Mouse (Mus musculus): ENCODE data around the gene Iqgap2. TPM values are rescaled to one million over a fixed set of nuclear protein-coding genes. Genes with fewer than 3 reads are reported as not detected.

Iqgap2 gene
- total and polyA plus RNA-seq, 3 experiments = 0.08 to 0.14 (median 0.11) TPM

DNA sequence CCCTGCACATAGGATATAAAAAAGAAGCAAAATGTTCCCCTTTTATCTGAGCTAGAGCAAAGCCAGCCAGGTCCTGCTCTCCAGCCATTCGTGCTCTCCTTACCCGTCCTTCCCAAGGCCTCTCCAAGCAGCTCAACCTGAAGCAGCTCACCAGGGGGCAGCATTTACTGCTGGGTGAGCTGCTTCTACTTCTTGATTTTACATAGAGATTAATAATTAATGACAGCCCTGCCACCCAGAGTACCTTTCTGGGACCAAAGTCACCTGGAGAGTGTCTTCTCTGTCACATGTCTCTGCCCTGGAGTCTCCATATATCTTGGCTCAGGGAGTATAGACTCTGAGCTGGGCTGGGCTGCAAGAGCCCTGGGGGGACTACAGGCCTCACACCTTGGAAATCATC, 114.5 kb downstream of the Iqgap2 start (continued):
- peak; percentile 57 for TF ChIP-seq RAD21 (IDR thresholded peaks at IDR 0.05; ENCODE audit: low read depth, low read length)

DNA sequence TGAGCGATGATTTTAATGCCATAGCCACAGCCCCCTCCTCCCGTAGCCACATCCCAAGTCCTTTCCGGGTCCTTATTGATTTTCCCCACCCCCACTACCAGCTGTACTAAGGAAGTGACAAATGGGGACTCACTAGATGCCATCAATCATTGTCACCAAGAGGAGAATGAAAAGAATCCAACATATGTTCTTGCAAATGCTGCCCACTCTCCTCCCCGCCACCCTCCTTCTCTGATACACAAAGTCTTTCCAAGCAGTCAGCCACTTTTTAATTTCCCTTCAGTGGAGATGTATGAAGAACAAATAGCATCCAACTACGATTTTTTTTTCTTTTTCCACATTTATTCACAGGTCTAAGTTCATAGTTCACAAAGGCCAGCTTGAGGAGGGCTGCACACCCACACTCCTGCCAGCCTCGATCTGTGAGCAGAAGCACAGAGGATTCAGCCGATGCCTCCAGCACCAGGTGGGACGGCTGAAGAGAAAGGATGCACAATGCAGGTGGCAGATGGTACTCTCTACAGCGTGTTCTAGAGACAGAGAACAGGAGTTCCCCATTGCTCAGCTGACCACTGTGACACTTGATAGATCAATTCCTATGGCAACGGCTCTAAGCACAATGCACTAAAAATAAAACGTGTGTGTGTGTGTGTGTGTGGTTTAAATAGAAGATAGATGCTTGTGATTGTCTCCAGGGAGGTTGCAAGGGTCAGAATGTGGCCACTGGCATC, 116.6 kb downstream of the Iqgap2 start:
- TF ChIP-seq SMC3 (IDR thresholded peaks at IDR 0.05; ENCODE audit: low read depth, low read length) = no peak
- TF ChIP-seq MYC (IDR thresholded peaks at IDR 0.05; ENCODE audit: low read depth, low read length) = no peak
- no peak for TF ChIP-seq UBTF (IDR thresholded peaks at IDR 0.05; ENCODE audit: low read depth, low read length)
- no peak for TF ChIP-seq MXI1 (IDR thresholded peaks at IDR 0.05; ENCODE audit: low read depth, low read length)
- dilution Hi-C loops (cut with MboI; ENCODE audit: extremely low pct_ligation_motif_present, extremely low pct_unique_long_range_greater_than_20kb, low sequenced_read_pairs) (no loop called here), in situ Hi-C loops (cut with MboI; ENCODE audit: low pct_ligation_motif_present, low pct_unique_long_range_greater_than_20kb, low sequenced_read_pairs) (no loop called here)

GRCm38 (mm10) chr13:95765017-95765416, 126.7 kb downstream of the Iqgap2 start:
- TF ChIP-seq KAT2A (IDR thresholded peaks at IDR 0.05; ENCODE audit: insufficient replicate concordance, low read length) (no peak), GABPA (IDR thresholded peaks at IDR 0.05; ENCODE audit: insufficient replicate concordance, low read depth, low read length) (no peak), MAFK (IDR thresholded peaks at IDR 0.05; ENCODE audit: insufficient replicate concordance, low read length) (no peak), IRF4 (IDR thresholded peaks at IDR 0.05; ENCODE audit: low read depth, low read length) (no peak), UBTF (IDR thresholded peaks at IDR 0.05; ENCODE audit: low read depth, low read length) (no peak), TCF12 (IDR thresholded peaks at IDR 0.05; ENCODE audit: low read depth, low read length) (no peak), MAX (IDR thresholded peaks at IDR 0.05; ENCODE audit: low read length) (no peak), CHD1 (IDR thresholded peaks at IDR 0.05; ENCODE audit: low read depth, low read length) (no peak)
- no peak overlapping the region for H3K4me3 ChIP-seq (replicated peaks in 1 of 3; ENCODE audit: low read depth in 2 of 3, low read length in 2 of 3, poor library complexity in 1 of 3)
- no peaks in the 10 kb centered on the region for H3K27me3 ChIP-seq (replicated peaks)
- no peaks in the 10 kb centered on the region for H3K4me1 ChIP-seq (ENCODE audit: control insufficient read depth in 1 of 2, insufficient read depth in 2 of 2)
- H3K27ac ChIP-seq (ENCODE audit: insufficient read depth, low read depth) = no peak overlapping the region
- no peaks in the 10 kb centered on the region for H3K36me3 ChIP-seq (replicated peaks in 1 of 2; ENCODE audit: control insufficient read depth in 1 of 2, insufficient read depth in 1 of 2, low read length in 1 of 2)
- dilution Hi-C loops (cut with MboI; ENCODE audit: extremely low pct_ligation_motif_present, extremely low pct_unique_long_range_greater_than_20kb, low sequenced_read_pairs) = no loop called here
- H3K9ac ChIP-seq (ENCODE audit: insufficient read depth, low read depth) = no peak overlapping the region
- no peaks in the 10 kb centered on the region for H3K79me2 ChIP-seq (replicated peaks; ENCODE audit: control insufficient read depth, extremely low read depth, insufficient read depth, poor library complexity, severe bottlenecking)
- H3K9me3 ChIP-seq (replicated peaks; ENCODE audit: low read length) = no peaks in the 10 kb centered on the region
- H3K4me2 ChIP-seq (ENCODE audit: insufficient read depth, low read depth, poor library complexity, severe bottlenecking) = no peak overlapping the region
- no peak for DNase-seq (ENCODE audit: extremely low read depth)
- in situ Hi-C loops (cut with MboI; ENCODE audit: low pct_ligation_motif_present, low pct_unique_long_range_greater_than_20kb, low sequenced_read_pairs) = no loop called here

More for the DNA sequence above, 116.6 kb downstream of the Iqgap2 start:
- Histone ChIP-seq H3K9ac (ENCODE audit: insufficient read depth, low read depth) (no peak overlapping the region), H3K79me2 (replicated peaks; ENCODE audit: control insufficient read depth, extremely low read depth, insufficient read depth, poor library complexity, severe bottlenecking) (no peaks in the 10 kb centered on the region), H3K27ac (ENCODE audit: insufficient read depth, low read depth) (no peak overlapping the region), H3K4me2 (ENCODE audit: insufficient read depth, low read depth, poor library complexity, severe bottlenecking) (no peak overlapping the region), H3K36me3 (replicated peaks in 1 of 2; ENCODE audit: control insufficient read depth in 1 of 2, insufficient read depth in 1 of 2, low read length in 1 of 2) (no peaks in the 10 kb centered on the region), H3K9me3 (replicated peaks; ENCODE audit: low read length) (no peaks in the 10 kb centered on the region), H3K4me3 (replicated peaks in 1 of 3; ENCODE audit: low read depth in 2 of 3, low read length in 2 of 3, poor library complexity in 1 of 3) (no peak overlapping the region), H3K27me3 (replicated peaks) (no peaks in the 10 kb centered on the region), H3K4me1 (ENCODE audit: control insufficient read depth in 1 of 2, insufficient read depth in 2 of 2) (peaks cover 0 to 21% of the 10 kb centered on the region in 2 experiments; a peak in 2 of 4 replicates)
- peak; percentile 16 for DNase-seq (ENCODE audit: extremely low read depth)
